Mouse (Mus musculus) mouse trophoblast stem cell (cell line): ENCODE measurements around the gene Ccdc30.

Experiments used
- in situ Hi-C, 2 experiments: fragments of 300-500 bp; cut with MseI, MboI; formaldehyde crosslinking; loops; 2 replicates in 1 of 2; 3 replicates in 1 of 2; pipeline ENCODE4 v1.15.1; 2025

The Ccdc30 gene

DNA sequence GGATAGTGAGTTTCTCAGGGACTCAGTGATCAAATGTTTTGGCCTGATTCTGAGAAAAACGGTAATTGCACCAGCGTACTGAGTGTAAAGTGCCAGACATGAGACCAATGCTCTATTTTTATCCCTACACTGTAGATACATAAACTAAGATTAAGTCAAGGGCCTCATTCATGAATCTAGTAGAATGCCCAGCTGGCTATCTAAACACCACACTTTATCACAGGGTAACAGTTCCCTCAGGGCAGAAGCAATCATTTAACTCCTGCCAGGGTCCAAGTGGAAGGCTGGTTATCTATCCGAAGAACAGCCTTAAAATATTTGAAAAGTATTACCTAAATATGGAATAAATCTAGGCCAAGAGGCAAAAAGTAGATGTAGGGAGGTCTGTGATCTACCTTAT lies 2.6 kb upstream of the Ccdc30 start:
- in situ Hi-C loops = no loop called here

DNA sequence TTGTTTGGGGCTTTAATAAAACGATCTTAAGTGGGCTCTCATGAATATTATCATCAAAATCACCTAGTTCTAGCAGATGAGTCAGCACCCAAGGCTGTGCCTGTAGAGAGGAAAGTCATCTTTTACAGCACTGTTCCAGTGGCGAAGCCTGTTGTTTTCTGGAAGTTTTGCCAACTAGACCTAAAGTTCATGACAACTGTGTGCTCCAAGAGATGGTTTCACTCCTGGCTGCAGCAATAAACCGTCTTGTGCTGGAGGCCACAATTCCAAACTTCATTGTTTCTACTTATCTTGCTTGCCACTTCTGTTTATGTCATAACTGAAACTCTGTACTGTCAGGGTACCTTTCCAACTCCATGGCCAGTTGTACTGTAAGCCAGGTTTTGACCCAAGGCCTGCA lies 1.9 kb upstream of the Ccdc30 start:
- in situ Hi-C loops = no loop called here

DNA sequence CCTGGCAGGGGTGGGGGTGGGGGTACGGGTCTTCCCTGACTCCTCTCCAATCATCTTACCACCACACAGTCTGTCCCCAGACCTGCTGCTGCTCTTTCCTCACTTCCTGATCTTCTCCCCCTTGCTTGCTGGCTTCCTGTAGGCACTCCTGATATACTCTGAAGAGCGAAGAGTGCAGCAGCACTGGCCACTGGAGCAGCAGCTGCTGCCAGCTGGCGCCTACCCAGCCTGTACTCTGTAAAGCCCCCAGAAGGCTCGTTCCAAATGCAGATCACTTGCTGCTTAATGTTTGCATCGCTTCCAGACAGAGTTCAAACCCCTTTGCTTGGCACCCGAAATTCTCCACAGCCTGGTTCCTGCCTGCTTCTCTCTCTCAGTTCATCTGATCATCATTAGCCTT lies 2.5 kb downstream of the Ccdc30 start:
- in situ Hi-C loops = no loop called here

DNA sequence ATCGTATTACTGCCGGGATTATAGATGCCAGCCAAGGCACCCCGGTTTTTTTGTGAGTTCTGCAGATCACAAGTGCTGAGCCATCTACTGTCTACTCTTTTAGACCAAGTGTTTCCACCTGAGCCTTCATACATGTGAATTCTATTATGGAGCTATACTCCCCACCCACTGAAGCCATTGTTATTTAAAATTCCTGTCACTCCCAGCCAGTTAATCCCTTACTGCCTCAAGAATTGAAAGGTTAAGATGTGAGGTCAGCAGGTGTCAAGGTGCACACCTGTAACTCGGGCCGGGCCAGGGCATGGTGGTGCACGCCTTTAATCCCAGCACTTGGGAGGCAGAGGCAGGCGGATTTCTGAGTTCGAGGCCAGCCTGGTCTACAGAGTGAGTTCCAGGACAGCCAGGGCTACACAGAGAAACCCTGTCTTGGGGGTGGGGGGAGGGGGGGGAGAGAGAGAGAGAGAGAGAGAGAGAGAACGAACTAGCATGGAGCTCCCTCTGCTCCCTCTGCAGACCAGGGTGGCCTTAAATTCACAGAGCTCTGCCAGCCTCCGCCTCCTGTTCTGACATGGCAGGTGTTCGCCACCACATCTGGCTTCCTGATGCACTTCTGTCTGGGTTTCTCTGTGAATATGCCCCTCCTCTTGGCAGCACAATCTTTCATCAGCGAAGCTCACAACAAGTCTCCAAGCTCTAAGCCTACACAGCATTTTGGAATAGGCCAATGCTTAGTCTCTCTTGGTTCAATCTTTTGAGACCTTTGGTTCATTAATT lies 3.3 kb downstream of the Ccdc30 start:
- in situ Hi-C loops = no loop called here

DNA sequence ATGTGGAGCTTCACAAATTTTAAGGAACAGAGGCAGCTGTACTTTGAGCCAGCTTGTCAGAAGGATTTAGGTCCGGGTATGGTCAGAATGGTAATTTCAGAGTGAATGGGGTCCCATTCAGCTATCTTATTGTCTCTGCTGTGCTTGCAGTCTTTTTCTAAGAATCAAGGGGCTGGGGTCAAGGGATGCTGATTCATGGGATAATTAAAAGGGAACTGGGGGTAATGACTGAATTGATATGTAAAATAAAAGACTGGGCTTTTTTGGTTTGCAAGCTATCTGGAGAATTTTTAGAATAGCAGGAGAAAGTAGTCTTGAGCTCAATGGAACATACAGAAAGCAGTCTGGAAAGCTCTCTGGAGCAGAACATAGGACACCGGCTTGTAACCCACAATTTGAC lies 11.9 kb downstream of the Ccdc30 start:
- in situ Hi-C loops = no loop called here

DNA sequence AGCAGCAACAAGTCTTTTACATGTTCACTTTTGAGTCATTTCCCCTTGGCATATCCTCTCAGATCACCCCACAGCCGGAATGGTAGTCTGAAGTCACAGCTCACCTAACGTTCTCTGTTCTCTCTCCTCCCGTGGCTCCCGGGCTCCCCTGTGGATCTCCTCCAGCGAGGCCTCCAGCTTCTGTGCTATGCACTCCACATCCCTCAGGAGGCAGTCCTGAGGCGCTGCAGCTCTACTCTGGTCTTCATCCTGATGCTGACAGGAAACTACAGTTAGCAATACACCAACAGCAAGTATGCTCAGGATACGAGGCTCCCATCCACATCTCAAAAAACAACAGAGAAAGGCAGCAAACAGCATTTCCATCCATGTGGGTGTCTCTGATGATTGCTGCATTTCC lies 14.4 kb downstream of the Ccdc30 start:
- in situ Hi-C loops = no loop called here

DNA sequence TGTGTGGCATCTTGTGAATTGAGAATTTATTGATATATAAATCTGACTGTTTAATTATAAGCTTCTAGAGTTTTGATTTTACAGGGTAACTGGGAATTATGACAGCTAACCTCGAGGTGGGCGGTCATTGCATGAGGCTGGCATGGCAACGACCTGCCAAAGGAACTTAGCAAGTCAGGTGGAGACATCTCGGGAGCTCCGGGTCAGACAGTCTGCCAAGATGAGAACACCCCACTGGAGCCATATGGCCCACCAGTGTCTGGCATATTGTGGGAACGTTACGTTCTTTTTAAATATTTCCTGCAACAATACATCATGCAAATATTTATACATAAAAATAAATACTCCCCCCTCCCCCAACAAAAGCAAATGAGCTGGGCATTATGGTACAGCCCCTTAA lies 16.6 kb downstream of the Ccdc30 start:
- in situ Hi-C loops = no loop called here

DNA sequence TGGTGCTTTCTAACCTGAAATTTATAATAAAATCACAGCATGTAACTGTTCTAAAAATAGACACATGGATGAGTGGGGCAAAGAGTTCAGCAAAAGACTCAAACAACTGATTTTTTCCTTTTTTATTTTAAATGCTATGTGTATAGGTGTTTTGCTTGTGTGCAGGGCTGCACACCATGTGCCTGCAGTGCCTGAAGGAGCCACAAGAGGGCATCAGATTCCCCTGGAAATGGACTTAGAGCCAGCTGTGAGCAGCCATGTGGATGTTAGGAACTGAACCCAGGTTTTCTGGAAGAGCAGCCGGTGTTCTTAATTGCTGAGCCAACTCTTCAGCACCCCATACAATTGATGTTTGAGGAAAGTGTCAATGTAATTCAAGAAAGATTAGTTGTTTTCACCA lies 25.0 kb downstream of the Ccdc30 start:
- in situ Hi-C loops = no loop called here

DNA sequence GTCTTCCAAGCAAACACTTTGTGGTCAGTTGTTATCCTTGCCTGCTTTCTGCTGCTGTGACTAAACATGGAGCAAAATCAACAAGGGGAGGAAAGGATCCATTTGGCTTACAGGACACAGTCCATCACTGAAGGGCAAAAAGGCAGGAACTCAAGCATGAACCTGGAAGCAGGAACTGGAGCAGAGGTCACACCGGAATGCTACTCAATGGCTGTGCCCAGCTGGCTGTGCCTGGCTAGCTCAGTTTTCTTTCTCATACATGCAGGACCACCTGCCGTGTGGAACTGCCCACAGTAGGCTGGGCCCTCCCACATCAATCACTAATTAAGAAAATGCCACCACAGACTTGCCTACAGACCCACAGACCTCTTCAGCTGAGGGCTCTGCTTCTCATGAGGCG lies 26.1 kb downstream of the Ccdc30 start:
- in situ Hi-C loops = no loop called here

DNA sequence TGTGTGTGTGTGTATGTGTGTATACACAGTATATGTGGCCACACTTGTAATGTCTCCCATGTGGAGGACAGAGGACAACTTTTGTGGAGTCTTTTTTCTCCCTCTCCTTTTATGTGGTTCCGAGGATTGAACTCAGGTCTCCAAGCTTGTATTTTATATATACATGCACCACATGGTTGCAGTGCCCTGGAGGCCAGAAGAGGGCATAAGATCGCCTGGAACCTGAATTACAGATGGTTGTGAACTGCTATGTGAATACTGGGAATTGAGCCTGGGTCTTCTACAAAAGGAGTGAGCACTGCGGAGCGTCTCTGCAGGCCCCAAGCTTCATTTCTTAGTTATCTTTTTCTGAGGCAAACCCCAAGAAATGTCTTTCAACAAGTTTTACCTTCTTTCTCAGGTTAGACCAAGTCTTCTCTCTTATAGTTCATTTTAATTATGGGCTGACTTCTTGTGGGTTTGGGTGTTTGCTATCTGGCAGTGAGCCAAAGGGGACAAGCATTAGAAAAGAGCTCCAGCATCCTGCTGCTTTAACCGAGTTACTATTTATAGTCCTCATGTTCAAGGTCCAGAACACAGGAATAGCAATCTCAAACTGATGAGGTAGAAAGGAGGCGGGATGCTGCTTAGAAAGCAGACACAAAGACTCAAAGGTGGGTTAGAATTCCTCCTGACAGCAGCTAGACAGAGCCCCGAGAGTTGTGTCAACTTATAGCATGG lies 33.7 kb downstream of the Ccdc30 start:
- in situ Hi-C loops = no loop called here

DNA sequence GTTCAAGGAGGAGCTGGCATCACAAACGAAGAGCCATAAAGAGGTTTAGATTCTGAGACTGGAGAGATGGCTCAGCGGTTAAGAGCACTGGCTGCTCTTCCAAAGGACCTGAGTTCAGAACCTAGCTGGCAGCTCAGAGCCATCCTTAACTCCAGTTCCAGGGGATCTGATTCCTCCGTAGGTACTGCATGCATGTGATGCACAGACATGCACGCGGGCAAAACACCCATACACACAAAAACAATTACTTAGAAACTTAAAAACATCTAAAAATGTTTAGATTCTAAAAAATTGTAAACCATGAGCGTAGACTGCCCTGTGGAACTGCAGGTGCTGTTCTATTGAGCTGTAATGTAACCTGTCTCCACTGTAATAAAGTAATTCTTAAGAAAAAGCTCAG lies 45.9 kb downstream of the Ccdc30 start:
- in situ Hi-C loops = no loop called here

DNA sequence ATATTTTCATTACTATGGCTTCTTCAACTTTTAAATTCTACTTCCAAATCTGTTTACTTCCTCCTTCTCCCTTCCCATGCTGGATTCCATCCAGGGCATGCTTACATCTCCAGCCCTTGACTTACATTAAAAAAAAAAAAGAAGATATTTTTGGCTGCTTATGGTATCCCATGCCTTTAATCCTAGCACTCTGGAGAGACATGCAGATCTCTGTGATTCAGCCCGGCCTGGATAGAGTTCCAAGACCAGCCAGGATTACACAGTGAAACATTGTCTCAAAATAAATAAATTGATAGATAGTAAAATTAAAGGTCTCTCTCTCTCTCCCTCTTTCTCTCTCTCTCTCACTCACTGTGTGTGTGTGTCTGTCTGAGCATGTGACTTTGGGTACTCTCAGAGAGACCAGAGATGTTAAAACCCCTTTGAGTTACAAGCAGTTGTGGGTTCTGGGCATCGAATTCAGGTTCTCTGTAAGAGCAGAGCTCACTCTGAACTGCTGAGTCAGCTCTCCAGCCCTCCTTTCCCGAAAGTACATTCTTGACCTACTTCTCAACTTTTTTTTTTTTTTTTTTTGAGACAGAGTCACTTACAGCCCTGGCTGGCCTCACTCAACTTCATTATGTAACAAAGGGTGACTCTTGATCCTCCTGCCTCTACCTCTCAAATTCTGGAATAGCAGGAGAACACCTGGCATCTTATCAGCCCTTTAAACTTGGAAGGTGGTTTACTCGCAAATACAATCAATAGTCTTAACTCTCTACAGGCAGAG lies 48.4 kb downstream of the Ccdc30 start:
- in situ Hi-C loops = no loop called here

DNA sequence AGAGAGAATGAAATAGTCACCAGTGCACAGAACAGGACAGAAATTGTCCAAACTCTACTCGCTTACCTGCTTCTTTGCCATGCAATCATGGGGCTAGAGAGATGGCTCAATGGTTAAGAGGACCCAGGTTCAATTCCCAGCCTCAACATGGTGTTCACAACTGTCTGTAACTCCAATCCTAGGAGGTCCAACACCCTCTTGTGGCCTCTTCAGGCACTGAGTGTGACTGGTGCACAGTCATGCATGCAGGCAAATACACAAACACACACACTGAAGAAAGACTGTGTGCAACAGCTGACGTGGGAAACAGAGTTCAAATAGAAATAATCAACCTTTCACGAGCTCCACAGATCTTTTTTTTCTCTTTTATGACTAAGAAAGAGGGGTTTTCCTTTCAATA lies 53.1 kb downstream of the Ccdc30 start:
- in situ Hi-C loops = no loop called here

DNA sequence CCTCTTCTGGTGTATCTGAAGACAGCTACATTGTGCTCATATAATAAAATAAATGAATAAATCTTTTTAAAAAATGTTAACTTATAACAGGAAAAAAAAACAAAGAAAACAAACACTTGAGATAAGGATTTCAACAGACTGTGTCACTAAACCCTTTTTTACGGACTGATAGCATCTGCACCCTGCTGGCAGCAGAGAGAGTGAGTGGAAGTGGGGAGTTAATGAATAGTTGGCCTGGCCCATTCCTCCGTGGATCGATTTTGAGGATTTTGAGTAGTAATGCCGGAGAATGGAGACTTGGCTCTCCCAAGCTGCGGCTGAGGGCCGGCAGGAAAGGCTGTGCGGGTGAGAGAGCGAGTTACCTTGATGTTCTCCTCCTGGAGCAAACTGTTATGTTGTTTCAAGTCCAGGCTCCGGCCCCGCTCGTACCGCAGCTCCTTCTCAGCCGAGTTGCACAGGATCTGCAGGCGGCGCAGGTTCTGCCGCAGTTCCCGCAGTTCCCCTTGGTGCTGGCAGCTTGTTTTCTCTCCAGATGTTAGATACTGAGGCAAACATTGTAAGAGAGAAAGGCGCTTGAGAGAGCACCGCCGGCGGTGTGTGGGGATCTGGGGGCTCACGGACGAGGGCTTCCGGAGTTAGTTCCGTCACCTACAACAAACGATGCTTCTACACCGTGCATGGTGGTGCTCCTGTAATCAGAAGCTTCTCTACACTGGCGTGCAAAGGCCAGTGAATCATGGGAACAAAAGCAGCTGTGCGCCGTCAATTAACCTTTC lies 55.9 kb downstream of the Ccdc30 start:
- in situ Hi-C loops = loop anchor here in 1 of 2 experiments (10.0 kb wide), 1 partner anchor 115 kb away; no protein-coding TSS in a partner anchor

DNA sequence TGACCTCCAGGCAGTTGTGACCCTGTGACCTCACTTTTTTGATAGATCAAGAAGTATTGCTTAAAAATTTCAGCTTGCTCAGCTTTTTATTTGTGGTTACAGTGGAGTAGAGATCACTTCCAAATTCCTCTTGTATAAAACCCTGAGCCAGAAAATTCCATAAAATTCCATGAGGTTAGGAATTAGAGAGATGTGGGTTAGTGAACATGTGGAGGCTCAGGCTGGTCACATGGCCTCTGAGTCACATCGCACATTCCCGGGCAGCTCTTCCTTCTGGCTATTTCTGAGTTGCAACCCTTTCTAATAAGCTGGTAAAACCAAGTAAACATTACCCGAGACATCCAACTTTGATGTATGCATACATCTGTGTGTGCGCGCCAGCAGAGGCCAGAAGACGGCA lies 69.8 kb downstream of the Ccdc30 start:
- in situ Hi-C loops = no loop called here

DNA sequence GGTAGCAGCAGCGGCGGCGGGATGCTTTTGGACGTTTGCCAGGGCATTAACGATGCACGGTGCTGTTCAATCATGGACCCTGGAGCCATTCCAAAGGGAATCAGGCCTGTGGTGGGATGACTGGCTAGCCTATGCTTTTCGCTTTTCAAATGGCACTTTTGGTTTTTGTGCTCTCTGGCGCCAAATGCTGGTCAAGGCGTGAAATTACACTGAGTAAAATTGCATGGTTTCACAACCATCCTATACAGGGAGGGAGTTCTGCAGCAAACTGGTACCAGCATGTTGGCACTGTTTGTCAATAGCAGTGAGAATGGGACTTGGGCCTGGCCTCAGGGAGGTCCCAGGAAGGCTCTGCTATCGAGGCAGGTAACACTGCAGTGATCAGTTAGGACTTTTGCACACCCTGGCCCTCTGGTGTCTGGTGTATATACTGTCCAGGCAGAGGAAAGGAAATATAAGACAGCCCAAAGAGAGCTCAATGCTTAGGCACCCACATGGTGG lies 76.4 kb downstream of the Ccdc30 start:
- in situ Hi-C loops = no loop called here

DNA sequence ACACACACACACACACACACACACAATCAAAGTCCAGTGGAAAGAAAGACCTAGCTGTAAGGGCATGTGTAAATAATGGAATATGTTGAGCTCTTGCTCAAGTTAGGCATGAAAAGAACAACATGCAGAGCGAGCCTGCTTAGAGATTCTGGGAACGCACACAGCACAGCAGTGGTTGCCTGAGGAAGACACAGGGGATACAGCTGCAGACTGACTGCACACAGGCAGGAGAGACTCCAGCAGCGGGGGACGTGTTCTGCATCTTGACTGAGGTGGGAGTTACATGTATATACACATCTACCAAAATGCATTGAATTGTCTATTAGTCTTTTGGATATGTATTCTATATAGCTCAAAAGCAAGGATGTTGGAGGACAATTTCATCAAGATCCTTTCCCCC lies 76.9 kb downstream of the Ccdc30 start:
- in situ Hi-C loops = no loop called here

DNA sequence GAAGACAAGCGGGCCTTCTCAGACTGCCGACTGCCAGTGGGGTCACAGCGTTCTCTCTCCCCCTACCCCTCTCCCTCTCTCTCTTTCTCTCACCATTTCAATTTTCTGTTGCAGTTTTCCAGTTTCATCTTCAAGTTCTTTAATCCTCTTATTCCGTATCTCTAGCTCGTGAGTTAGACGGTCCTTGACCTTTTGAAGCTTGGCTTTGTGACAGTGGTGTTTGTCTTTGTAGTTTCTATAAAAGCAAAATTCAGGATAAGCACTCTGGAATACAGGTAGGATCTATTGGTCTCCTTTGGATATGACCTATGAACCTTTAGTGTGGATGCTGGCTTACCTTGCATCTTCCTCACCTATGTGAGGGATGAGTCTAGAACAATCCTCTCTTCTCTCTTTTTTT lies 81.8 kb downstream of the Ccdc30 start:
- in situ Hi-C loops = no loop called here

DNA sequence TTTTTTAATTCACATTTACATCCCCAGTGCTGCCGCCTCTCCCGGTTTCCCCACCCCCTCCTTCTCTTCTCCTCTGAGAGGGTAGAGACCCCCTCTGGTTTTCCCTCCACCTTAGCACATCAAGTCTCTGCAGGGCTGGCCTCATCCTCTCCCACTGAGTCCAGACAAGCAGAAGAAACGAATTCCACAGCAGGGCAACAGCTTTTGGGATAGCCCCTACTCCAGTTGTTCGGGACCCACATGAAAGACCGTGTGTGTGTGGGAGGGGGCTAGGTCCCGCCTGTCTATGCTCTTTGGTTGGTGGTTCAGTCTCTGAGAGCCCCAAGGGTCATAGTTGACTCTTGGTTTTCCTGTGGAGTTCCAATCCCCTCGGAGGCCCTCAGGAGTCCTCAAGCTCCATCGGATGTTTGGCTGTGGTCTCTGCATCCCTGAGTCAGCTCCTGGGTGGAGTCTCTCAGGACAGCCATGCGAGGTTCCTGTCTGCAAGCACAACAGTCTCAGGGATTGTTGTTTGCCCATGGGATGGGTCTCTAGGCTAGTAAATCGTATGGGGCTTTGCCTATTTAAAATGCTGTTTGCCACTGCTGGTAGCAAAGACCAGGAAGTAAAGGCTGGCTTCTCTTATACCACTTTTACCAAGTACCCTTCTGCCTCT lies 94.3 kb downstream of the Ccdc30 start:
- in situ Hi-C loops = no loop called here

DNA sequence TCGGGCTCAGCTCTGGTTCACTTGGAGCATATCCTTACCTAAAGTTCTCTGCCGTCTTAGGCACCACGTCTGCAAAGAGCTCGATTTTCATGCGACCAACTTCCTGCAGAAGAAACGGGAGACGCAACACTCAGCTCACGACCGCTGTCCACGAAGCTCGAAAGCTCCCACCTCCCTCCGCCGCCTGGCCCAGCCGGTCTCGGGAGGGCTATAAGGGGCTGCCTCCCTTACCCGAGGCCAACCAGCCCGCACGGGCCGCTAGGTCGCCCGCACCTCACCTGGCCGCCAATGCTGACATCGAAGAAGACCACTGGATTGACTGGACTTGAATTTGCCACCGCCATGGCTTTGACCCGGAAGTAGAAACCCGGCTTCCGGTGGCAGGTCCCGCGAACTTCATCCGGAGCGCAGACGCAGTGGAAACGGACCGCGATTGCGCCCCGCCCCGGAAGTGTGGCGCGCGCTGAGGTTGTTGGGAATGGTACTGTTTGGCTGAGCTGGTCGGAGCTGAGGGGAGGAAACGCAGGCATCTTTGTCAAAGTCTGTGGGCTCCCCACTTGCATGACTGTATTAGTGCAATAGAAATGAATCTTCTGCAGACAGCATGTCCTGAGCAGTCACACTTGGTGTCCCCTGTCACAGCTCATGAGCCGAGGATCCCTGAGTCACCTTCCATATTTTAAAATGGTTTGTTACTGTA lies 95.0 kb downstream of the Ccdc30 start, which contains the start of gene Ppih:
Ppih (minus strand) TSS at position 416 of the 700 bp plus-strand sequence.
- in situ Hi-C loops = no loop called here
